Mouse (Mus musculus) midbrain, embryonic 13.5 days (tissue): Measurements from ENCODE around the gene Scn1b. TPM values are rescaled to one million over a fixed set of nuclear protein-coding genes. Genes with fewer than 3 reads are reported as not detected.

ENCODE experiments used
- ATAC-seq: fragments of 200-750 bp; cut with Nextera tagmentation; 2 replicates; pipeline ENCODE4 v1.8.0; 2017; ENCODE audit warnings: mild to moderate bottlenecking, moderate TSS enrichment, moderate library complexity
- H3K27ac ChIP-seq: fragments of 300-500 bp; sonication (generic); 2 replicates; pipeline ENCODE4 v1.5.1; 2015; ENCODE audit warnings: inconsistent platforms, mild to moderate bottlenecking, moderate library complexity
- H3K27me3 ChIP-seq: fragments of 300-500 bp; sonication (generic); 2 replicates; pipeline ENCODE4 v1.6.1; 2015; ENCODE audit warnings: mild to moderate bottlenecking, inconsistent platforms
- H3K36me3 ChIP-seq: fragments of 300-500 bp; sonication (generic); 2 replicates; pipeline ENCODE4 v1.6.1; 2015; ENCODE audit warnings: mild to moderate bottlenecking, inconsistent platforms
- H3K4me1 ChIP-seq: fragments of 300-500 bp; sonication (generic); replicated peaks from 2 replicates; pipeline ENCODE4 v1.6.1; 2015; ENCODE audit warnings: inconsistent platforms
- H3K4me2 ChIP-seq: fragments of 300-500 bp; sonication (generic); replicated peaks from 2 replicates; pipeline ENCODE4 v1.6.1; 2015; ENCODE audit warnings: moderate library complexity, mild to moderate bottlenecking, inconsistent platforms
- H3K4me3 ChIP-seq: fragments of 300-500 bp; sonication (generic); replicated peaks from 2 replicates; pipeline ENCODE4 v1.5.1; 2015; ENCODE audit warnings: mild to moderate bottlenecking, inconsistent platforms
- H3K9ac ChIP-seq: fragments of 300-500 bp; sonication (generic); replicated peaks from 2 replicates; pipeline ENCODE4 v1.6.1; 2015; ENCODE audit warnings: mild to moderate bottlenecking, inconsistent platforms
- H3K9me3 ChIP-seq: fragments of 300-500 bp; sonication (generic); 2 replicates; pipeline ENCODE4 v1.6.1; 2016; ENCODE audit warnings: mild to moderate bottlenecking, inconsistent platforms
- WGBS: fragments of 180-500 bp; shearing (Covaris S2); methylation state at CpG from one replicate; pipeline ENCODE4 v1.1.7; 2015; 5-methylcytosine and 5-hydroxymethylcytosine counted together
- polyA plus RNA-seq: library from polyadenylated mRNA; unstranded; fragments of >200 nt; fragmentation: Nextera tagmentation; extraction: Ambion mirVana; gene quantifications from 2 replicates; pipeline ENCODE4 v1.2.1, GENCODE M21; 2015

The Scn1b gene
- polyA plus RNA-seq, 1 experiment from 2014 or later = 2.7 TPM

GRCm38 (mm10) chr7:31145596-31146160 lies 18.9 kb upstream of the Scn1b start:
- Histone ChIP-seq H3K4me2 (no peak overlapping the region), H3K36me3 (peaks cover 61% of the 10 kb centered on the region), H3K9ac (no peak overlapping the region), H3K4me1 (peaks cover 41% of the 10 kb centered on the region), H3K27ac (no peak overlapping the region; the same call in 1 of the 2 replicates), H3K4me3 (no peak overlapping the region), H3K27me3 (no peaks in the 10 kb centered on the region), H3K9me3 (no peaks in the 10 kb centered on the region)
- no peak for ATAC-seq
- 84% methylated on average over 12 of the region's 12 CpGs for WGBS

DNA sequence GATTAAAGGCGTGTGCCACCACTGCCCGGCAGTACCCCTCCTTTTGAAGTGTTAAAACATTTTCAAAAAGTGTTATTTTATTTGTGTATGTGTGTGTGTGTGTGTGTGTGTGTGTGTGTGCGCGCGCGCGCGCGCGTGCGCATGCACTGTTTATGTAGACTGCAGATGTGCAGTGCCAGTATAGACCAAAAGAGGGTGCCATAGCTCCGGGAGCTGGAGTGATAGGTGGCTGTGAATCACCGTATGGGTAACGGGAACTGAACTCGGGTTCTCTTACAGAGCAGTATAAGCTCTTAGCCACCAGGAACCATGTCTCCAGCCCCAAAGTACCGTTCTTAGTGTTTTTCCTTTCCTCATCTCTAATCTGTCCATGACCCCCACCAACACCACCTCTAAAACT lies 18.1 kb upstream of the Scn1b start:
- Histone ChIP-seq H3K27ac (no peak overlapping the region), H3K4me3 (no peak overlapping the region), H3K4me2 (no peak overlapping the region), H3K36me3 (peaks cover 69% of the 10 kb centered on the region), H3K9me3 (no peaks in the 10 kb centered on the region), H3K9ac (no peak overlapping the region), H3K27me3 (no peaks in the 10 kb centered on the region), H3K4me1 (peaks cover 41% of the 10 kb centered on the region)
- no peak for ATAC-seq
- WGBS = 96% methylated on average over 16 of the region's 16 CpGs

GRCm38 (mm10) chr7:31140941-31141340 lies 14.1 kb upstream of the Scn1b start:
- Histone ChIP-seq H3K27me3 (no peaks in the 10 kb centered on the region), H3K9me3 (no peaks in the 10 kb centered on the region), H3K4me2 (no peak overlapping the region), H3K4me1 (0 out of 2 replicates have a peak, but pooled peaks cover 5% of the 10 kb centered on the region), H3K9ac (no peak overlapping the region), H3K36me3 (peaks cover 91% of the 10 kb centered on the region), H3K4me3 (no peak overlapping the region), H3K27ac (no peak overlapping the region)
- WGBS = 94% methylated on average over 10 of the region's 10 CpGs
- no peak for ATAC-seq

- Histone ChIP-seq H3K27ac (no peak overlapping the region), H3K4me1 (no peaks in the 10 kb centered on the region), H3K4me3 (no peak overlapping the region), H3K9ac (no peak overlapping the region), H3K27me3 (no peaks in the 10 kb centered on the region), H3K9me3 (no peaks in the 10 kb centered on the region), H3K36me3 (peaks cover 91% of the 10 kb centered on the region), H3K4me2 (no peak overlapping the region)
- no peak for ATAC-seq
- WGBS = 94% methylated on average over 4 of the region's 4 CpGs
Measured at GRCm38 (mm10) chr7:31140302-31140701, 13.5 kb upstream of the Scn1b start.

DNA sequence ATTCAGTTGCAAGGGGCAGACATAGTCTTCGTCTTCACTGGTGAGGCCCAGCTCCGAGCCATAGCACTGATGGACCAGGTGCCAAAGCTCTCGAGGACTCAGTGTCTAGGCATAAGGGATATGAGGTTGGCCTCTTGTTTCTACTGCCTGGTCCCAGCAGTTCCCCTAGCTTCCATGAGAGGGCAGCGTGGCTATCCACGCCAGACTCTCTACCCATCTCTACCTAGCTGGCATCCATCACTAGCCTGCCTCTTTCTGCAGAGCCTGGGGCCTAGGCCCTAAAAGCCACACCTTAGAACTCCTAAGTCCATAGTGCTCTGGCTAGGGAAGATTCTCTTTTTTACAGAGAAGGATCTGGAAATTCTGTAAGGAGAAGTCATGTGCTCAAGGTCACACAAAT lies 13.0 kb upstream of the Scn1b start:
- Histone ChIP-seq H3K9ac (no peak overlapping the region), H3K4me1 (no peaks in the 10 kb centered on the region), H3K4me2 (no peak overlapping the region), H3K36me3 (peaks cover 92% of the 10 kb centered on the region), H3K9me3 (no peaks in the 10 kb centered on the region), H3K27me3 (no peaks in the 10 kb centered on the region), H3K4me3 (no peak overlapping the region), H3K27ac (no peak overlapping the region)
- whole genome bisulfite sequencing = 67% methylated on average over 5 of the region's 5 CpGs
- peak; percentile 70 for ATAC-seq

- 98% methylated on average over 10 of the region's 10 CpGs for WGBS
- ATAC-seq = 0 out of 2 replicates have a peak, but pooled peaks have one; percentile 4
Measured at GRCm38 (mm10) chr7:31135717-31136116, 8.9 kb upstream of the Scn1b start.

DNA sequence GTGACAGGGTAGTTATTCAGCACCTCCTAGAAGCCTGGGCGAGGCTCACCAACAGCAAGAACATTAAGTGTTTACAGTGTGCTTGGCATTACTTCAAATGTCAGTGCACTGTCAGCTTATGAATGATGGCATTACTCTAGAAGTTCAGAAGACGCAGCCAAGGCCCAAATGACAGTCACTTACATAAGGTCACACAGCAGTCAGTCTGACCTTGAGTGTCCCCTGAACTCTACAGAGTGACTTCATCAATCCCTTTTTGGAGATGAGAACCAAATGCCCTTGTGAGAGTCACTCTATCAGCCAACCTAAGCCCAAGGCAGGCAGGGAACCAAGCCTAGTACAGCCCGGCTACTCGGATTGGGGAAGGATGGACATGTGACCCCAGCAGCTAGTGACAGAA lies 5.1 kb upstream of the Scn1b start:
- Histone ChIP-seq H3K27ac (no peak overlapping the region), H3K4me1 (peaks cover 8% of the 10 kb centered on the region), H3K9ac (no peak overlapping the region), H3K27me3 (peaks cover 19% of the 10 kb centered on the region), H3K4me2 (no peak overlapping the region), H3K9me3 (no peaks in the 10 kb centered on the region), H3K36me3 (peaks cover 90% of the 10 kb centered on the region), H3K4me3 (no peak overlapping the region)
- 95% methylated on average over 4 of the region's 4 CpGs for WGBS
- no peak for ATAC-seq

More at GRCm38 (mm10) chr7:31135717-31136116, 8.9 kb upstream of the Scn1b start:
- Histone ChIP-seq H3K4me3 (no peak overlapping the region), H3K9ac (no peak overlapping the region), H3K4me2 (no peak overlapping the region), H3K27ac (no peak overlapping the region), H3K4me1 (no peaks in the 10 kb centered on the region), H3K27me3 (no peaks in the 10 kb centered on the region), H3K36me3 (peaks cover 100% of the 10 kb centered on the region), H3K9me3 (no peaks in the 10 kb centered on the region)

- H3K27ac ChIP-seq = no peak overlapping the region
- H3K27me3 ChIP-seq = peaks cover 29% of the 10 kb centered on the region
- no peaks in the 10 kb centered on the region for H3K9me3 ChIP-seq
- 46% methylated on average over 4 of the region's 4 CpGs for WGBS
- peaks cover 80% of the 10 kb centered on the region for H3K36me3 ChIP-seq
- H3K4me2 ChIP-seq = no peak overlapping the region
- no peak overlapping the region for H3K9ac ChIP-seq
- no peak overlapping the region for H3K4me3 ChIP-seq
- 0 out of 2 replicates have a peak, but pooled peaks have one; percentile 14 for ATAC-seq
- peaks cover 16% of the 10 kb centered on the region for H3K4me1 ChIP-seq
Measured at GRCm38 (mm10) chr7:31130841-31131240, 4.0 kb upstream of the Scn1b start.

DNA sequence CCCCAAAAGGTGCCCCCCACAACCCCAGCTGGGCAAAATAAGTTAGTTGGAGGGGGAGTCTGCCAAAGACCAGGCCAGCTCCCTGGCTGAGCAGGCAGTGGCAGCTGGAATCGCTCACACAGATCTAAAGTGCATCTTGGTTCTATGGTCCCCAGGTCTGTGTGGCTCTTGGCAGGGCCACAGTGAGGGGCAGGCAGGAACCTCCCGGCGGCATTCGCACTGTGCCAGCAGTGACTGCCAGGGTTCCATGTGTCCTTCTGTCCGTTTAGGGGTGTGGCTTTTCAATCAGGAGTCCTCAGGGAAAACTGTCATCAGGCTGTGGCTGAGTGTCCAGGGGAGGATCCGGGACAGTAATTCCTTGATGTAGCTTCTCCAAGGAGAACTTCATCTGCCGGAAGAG lies 3.4 kb upstream of the Scn1b start:
- Histone ChIP-seq H3K9me3 (no peaks in the 10 kb centered on the region), H3K27me3 (peaks cover 35% of the 10 kb centered on the region), H3K4me3 (no peak overlapping the region), H3K4me2 (no peak overlapping the region), H3K9ac (no peak overlapping the region), H3K27ac (no peak overlapping the region), H3K36me3 (peaks cover 73% of the 10 kb centered on the region), H3K4me1 (peaks cover 16% of the 10 kb centered on the region)
- WGBS = 96% methylated on average over 7 of the region's 7 CpGs
- no peak for ATAC-seq

- ATAC-seq = peak; percentile 15; the same call in 1 of the 2 replicates
- H3K27ac ChIP-seq = no peak overlapping the region
- H3K9ac ChIP-seq = no peak overlapping the region
- no peak overlapping the region for H3K4me2 ChIP-seq
- H3K4me3 ChIP-seq = no peak overlapping the region
- H3K9me3 ChIP-seq = no peaks in the 10 kb centered on the region
- H3K36me3 ChIP-seq = peaks cover 54% of the 10 kb centered on the region
- WGBS = 73% methylated on average over 9 of the region's 9 CpGs
- peaks cover 16% of the 10 kb centered on the region for H3K4me1 ChIP-seq
- peaks cover 50% of the 10 kb centered on the region for H3K27me3 ChIP-seq
Measured at GRCm38 (mm10) chr7:31128157-31128705, 1.4 kb upstream of the Scn1b start.

- WGBS = 1% methylated on average over 48 of the region's 53 CpGs
Measured at GRCm38 (mm10) chr7:31126211-31126751, 522 bp downstream of the Scn1b start.

GRCm38 (mm10) chr7:31125116-31125515 lies 1.7 kb downstream of the Scn1b start:
- H3K27ac ChIP-seq = no peak overlapping the region
- peaks cover 50% of the 10 kb centered on the region for H3K27me3 ChIP-seq
- no peak overlapping the region for H3K4me3 ChIP-seq
- H3K4me1 ChIP-seq = peaks cover 16% of the 10 kb centered on the region
- WGBS = 84% methylated on average over 13 of the region's 13 CpGs
- no peak overlapping the region for H3K4me2 ChIP-seq
- H3K9ac ChIP-seq = no peak overlapping the region
- H3K36me3 ChIP-seq = peaks cover 22% of the 10 kb centered on the region
- no peak for ATAC-seq
- H3K9me3 ChIP-seq = no peaks in the 10 kb centered on the region

More at GRCm38 (mm10) chr7:31126211-31126751, 522 bp downstream of the Scn1b start:
- 0 out of 2 replicates have a peak, but pooled peaks have one; percentile 18 for ATAC-seq
- Histone ChIP-seq H3K9me3 (no peaks in the 10 kb centered on the region), H3K4me1 (peaks cover 16% of the 10 kb centered on the region), H3K4me2 (peak overlapping the region; percentile 86), H3K27ac (no peak overlapping the region), H3K9ac (peak overlapping the region; percentile 72), H3K36me3 (peaks cover 34% of the 10 kb centered on the region), H3K27me3 (peaks cover 50% of the 10 kb centered on the region), H3K4me3 (peak overlapping the region; percentile 55)
